Mouse (Mus musculus): ENCODE measurements at regions not wholly inside any gene's neighbourhood (a gene's known extent, or its start where the extent isn't known, plus 50 kb on each side); places are given as distances from the start of the nearest gene placed in this dataset.

DNA sequence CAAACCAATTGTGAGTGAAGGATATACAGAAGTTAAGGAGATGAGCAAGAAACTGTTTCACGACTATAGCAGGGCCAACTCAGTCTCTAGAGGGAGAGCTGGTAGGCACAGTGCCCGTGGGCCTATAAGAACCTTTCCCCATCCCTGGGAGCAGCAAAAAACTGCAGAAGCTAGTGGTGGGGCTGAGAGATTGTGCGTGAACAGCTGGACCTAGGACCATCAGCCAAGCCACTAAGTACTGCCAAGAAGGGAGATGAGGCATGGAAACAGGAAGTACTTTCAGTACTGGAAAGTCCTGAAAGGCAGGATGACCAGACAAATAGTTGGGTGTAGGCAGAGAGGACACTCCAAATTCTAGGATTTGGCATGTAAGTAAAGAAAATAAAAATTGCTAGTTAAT lies 248.9 kb downstream of the Insc start:
- WGBS = 20% methylated on average over 3 of the region's 3 CpGs
- Histone ChIP-seq H3K4me3 (replicated peaks; ENCODE audit: insufficient read depth, low read depth, low read length) (no peak overlapping the region), H3K4me1 (ENCODE audit: control insufficient read depth, insufficient read depth, low read length) (no peaks in the 10 kb centered on the region), H3K27ac (ENCODE audit: insufficient read depth, low read length) (no peak overlapping the region), H3K27me3 (ENCODE audit: control insufficient read depth, insufficient read depth, low read length) (no peaks in the 10 kb centered on the region)
- TF ChIP-seq POLR2A (IDR thresholded peaks at IDR 0.05; ENCODE audit: borderline replicate concordance, insufficient read depth, low read length) (no peak), CTCF (IDR thresholded peaks at IDR 0.05; ENCODE audit: borderline replicate concordance, insufficient read depth, low read depth, low read length) (no peak)
- no peak for DNase-seq

- no peaks in the 10 kb centered on the region for H3K4me1 ChIP-seq (ENCODE audit: control insufficient read depth, insufficient read depth, low read length)
- H3K27ac ChIP-seq (ENCODE audit: insufficient read depth, low read length) = no peak overlapping the region
- no peak overlapping the region for H3K4me3 ChIP-seq (replicated peaks; ENCODE audit: insufficient read depth, low read depth, low read length)
- WGBS = 37% methylated on average over 7 of the region's 7 CpGs
- no peaks in the 10 kb centered on the region for H3K27me3 ChIP-seq (ENCODE audit: control insufficient read depth, insufficient read depth, low read length)
- DNase-seq = peak in 1 of 2 experiments; percentile 1
- TF ChIP-seq CTCF (IDR thresholded peaks at IDR 0.05; ENCODE audit: borderline replicate concordance, insufficient read depth, low read depth, low read length) = no peak
- TF ChIP-seq POLR2A (IDR thresholded peaks at IDR 0.05; ENCODE audit: borderline replicate concordance, insufficient read depth, low read length) = no peak
These were observed 257.5 kb downstream of the Insc start for GRCm38 (mm10) chr7:115000796-115001524.

DNA sequence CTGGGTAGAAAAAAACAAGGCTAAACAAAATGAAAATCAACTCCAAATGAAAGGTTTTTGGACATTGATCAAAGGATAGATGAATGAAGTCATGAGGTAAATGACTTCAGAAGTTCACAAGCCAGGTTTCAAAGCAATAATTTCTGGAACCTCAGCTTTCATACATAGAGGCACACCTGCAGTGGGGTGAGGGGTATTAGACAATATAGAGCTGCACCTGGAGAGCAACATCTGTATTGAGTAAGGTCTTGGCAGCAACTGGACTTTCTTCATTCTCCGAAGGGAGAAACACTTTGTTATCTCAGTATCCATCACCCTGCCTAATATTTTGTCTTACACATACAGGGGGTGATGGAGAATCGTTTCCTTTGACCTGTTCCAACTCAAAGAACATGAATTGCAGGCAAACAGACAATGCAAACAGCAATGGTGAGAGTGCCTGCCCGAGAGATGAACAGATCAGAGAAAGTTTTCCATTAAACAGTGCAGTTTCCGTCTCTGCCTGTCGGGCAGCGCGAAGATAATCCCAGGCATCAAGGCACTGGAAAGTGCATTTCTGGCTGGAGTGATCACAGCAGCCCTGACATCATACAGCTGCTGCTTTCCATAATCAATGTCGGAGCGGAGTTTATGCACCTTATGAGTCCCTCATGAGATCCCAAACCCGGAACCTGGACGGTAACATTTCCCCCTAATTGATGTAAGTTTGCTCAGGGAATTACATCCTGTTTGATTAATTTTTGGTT lies 270.9 kb downstream of the Insc start:
- WGBS = 84% methylated on average over 11 of the region's 11 CpGs
- Histone ChIP-seq H3K27me3 (ENCODE audit: control insufficient read depth, insufficient read depth, low read length) (no peaks in the 10 kb centered on the region), H3K4me3 (replicated peaks; ENCODE audit: insufficient read depth, low read depth, low read length) (no peak overlapping the region), H3K27ac (ENCODE audit: insufficient read depth, low read length) (no peak overlapping the region), H3K4me1 (ENCODE audit: control insufficient read depth, insufficient read depth, low read length) (no peaks in the 10 kb centered on the region)
- DNase-seq = no peak
- no peak for TF ChIP-seq POLR2A (IDR thresholded peaks at IDR 0.05; ENCODE audit: borderline replicate concordance, insufficient read depth, low read length)

GRCm38 (mm10) chr7:115019369-115019958 lies 276.0 kb downstream of the Insc start:
- no peak overlapping the region for H3K27ac ChIP-seq (ENCODE audit: insufficient read depth, low read length)
- no peaks in the 10 kb centered on the region for H3K27me3 ChIP-seq (ENCODE audit: control insufficient read depth, insufficient read depth, low read length)
- no peak for DNase-seq
- WGBS = 84% methylated on average over 4 of the region's 4 CpGs
- no peak overlapping the region for H3K4me3 ChIP-seq (replicated peaks; ENCODE audit: insufficient read depth, low read depth, low read length)
- no peaks in the 10 kb centered on the region for H3K4me1 ChIP-seq (ENCODE audit: control insufficient read depth, insufficient read depth, low read length)
- TF ChIP-seq POLR2A (IDR thresholded peaks at IDR 0.05; ENCODE audit: borderline replicate concordance, insufficient read depth, low read length) = no peak
- no peak for TF ChIP-seq CTCF (IDR thresholded peaks at IDR 0.05; ENCODE audit: borderline replicate concordance, insufficient read depth, low read depth, low read length)

- Histone ChIP-seq H3K4me1 (ENCODE audit: control insufficient read depth, insufficient read depth, low read length) (no peaks in the 10 kb centered on the region), H3K27me3 (ENCODE audit: control insufficient read depth, insufficient read depth, low read length) (no peaks in the 10 kb centered on the region), H3K27ac (ENCODE audit: insufficient read depth, low read length) (no peak overlapping the region), H3K4me3 (replicated peaks; ENCODE audit: insufficient read depth, low read depth, low read length) (no peak overlapping the region)
- TF ChIP-seq CTCF (IDR thresholded peaks at IDR 0.05; ENCODE audit: borderline replicate concordance, insufficient read depth, low read depth, low read length) (no peak), POLR2A (IDR thresholded peaks at IDR 0.05; ENCODE audit: borderline replicate concordance, insufficient read depth, low read length) (no peak)
- no peak for DNase-seq
- WGBS = 74% methylated on average over 3 of the region's 3 CpGs
These were observed 276.5 kb downstream of the Insc start for GRCm38 (mm10) chr7:115020023-115020422.

GRCm38 (mm10) chr7:115025803-115026202 lies 282.3 kb downstream of the Insc start:
- Histone ChIP-seq H3K4me1 (ENCODE audit: control insufficient read depth, insufficient read depth, low read length) (no peaks in the 10 kb centered on the region), H3K27ac (ENCODE audit: insufficient read depth, low read length) (no peak overlapping the region), H3K4me3 (replicated peaks; ENCODE audit: insufficient read depth, low read depth, low read length) (no peak overlapping the region), H3K27me3 (ENCODE audit: control insufficient read depth, insufficient read depth, low read length) (no peaks in the 10 kb centered on the region)
- TF ChIP-seq CTCF (IDR thresholded peaks at IDR 0.05; ENCODE audit: borderline replicate concordance, insufficient read depth, low read depth, low read length) (no peak), POLR2A (IDR thresholded peaks at IDR 0.05; ENCODE audit: borderline replicate concordance, insufficient read depth, low read length) (no peak)
- no peak for DNase-seq
- 12% methylated on average over 2 of the region's 2 CpGs for WGBS

- no peaks in the 10 kb centered on the region for H3K27me3 ChIP-seq (ENCODE audit: control insufficient read depth, insufficient read depth, low read length)
- TF ChIP-seq CTCF (IDR thresholded peaks at IDR 0.05; ENCODE audit: borderline replicate concordance, insufficient read depth, low read depth, low read length) = no peak
- TF ChIP-seq POLR2A (IDR thresholded peaks at IDR 0.05; ENCODE audit: borderline replicate concordance, insufficient read depth, low read length) = no peak
- no peak overlapping the region for H3K27ac ChIP-seq (ENCODE audit: insufficient read depth, low read length)
- H3K4me1 ChIP-seq (ENCODE audit: control insufficient read depth, insufficient read depth, low read length) = no peaks in the 10 kb centered on the region
- 26% methylated on average over 1 of the region's 1 CpGs for WGBS
- H3K4me3 ChIP-seq (replicated peaks; ENCODE audit: insufficient read depth, low read depth, low read length) = no peak overlapping the region
- no peak for DNase-seq
These were observed 284.2 kb downstream of the Insc start for GRCm38 (mm10) chr7:115027685-115028084.

DNA sequence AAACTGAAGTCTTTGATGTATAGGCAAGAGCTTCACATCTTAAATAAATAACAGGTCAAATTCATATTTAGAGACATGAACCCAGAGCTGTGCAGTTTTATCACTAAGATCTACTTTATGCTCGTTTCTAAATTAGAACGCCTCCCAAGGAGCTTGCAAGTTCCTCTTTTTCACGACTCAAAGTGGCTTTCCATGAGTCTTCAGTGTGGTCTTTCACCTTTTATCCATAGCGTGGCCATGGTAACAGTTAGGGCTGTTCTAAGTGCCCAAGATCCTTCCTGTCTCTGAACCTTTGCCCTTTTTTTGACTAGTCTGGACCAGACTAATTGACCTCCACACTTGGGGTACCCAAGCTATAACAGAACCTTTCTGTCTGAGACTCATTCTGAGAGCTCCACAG lies 290.5 kb downstream of the Insc start:
- TF ChIP-seq POLR2A (IDR thresholded peaks at IDR 0.05; ENCODE audit: borderline replicate concordance, insufficient read depth, low read length) (no peak), CTCF (IDR thresholded peaks at IDR 0.05; ENCODE audit: borderline replicate concordance, insufficient read depth, low read depth, low read length) (no peak)
- Histone ChIP-seq H3K4me1 (ENCODE audit: control insufficient read depth, insufficient read depth, low read length) (no peaks in the 10 kb centered on the region), H3K27ac (ENCODE audit: insufficient read depth, low read length) (no peak overlapping the region), H3K27me3 (ENCODE audit: control insufficient read depth, insufficient read depth, low read length) (no peaks in the 10 kb centered on the region), H3K4me3 (replicated peaks; ENCODE audit: insufficient read depth, low read depth, low read length) (no peak overlapping the region)
- no peak for DNase-seq
- 76% methylated on average over 4 of the region's 4 CpGs for WGBS

All from cerebellum, adult 2 months (tissue).